Mouse (Mus musculus) stomach, embryonic 14.5 days (tissue): Measurements from ENCODE around the gene 4930407I10Rik. TPM values are rescaled to one million over a fixed set of nuclear protein-coding genes. Genes with fewer than 3 reads are reported as not detected.

Source experiments
- ATAC-seq: fragments of 200-750 bp; cut with Nextera tagmentation; 2 replicates; pipeline ENCODE4 v1.8.0; 2017; ENCODE audit warnings: low read depth, moderate TSS enrichment; ENCODE audit not compliant: insufficient number of reproducible peaks, insufficient read depth, low FRiP score
- H3K27ac ChIP-seq: fragments of 300-500 bp; sonication (generic); 2 replicates; pipeline ENCODE4 v1.5.1; 2014; ENCODE audit warnings: mild to moderate bottlenecking, low read length, moderate library complexity, mixed read lengths
- H3K27me3 ChIP-seq: fragments of 300-500 bp; sonication (generic); 2 replicates; pipeline ENCODE4 v1.6.1; 2014; ENCODE audit warnings: low read length, control low read depth, mixed read lengths; ENCODE audit not compliant: control insufficient read depth, insufficient read depth
- H3K36me3 ChIP-seq: fragments of 300-500 bp; sonication (generic); 2 replicates; pipeline ENCODE4 v1.6.1; 2014; ENCODE audit warnings: mild to moderate bottlenecking, control low read depth, low read length, moderate library complexity, mixed read lengths; ENCODE audit not compliant: control insufficient read depth, insufficient read depth
- H3K4me1 ChIP-seq: fragments of 300-500 bp; sonication (generic); 2 replicates; pipeline ENCODE4 v1.6.1; 2014; ENCODE audit warnings: low read length, control low read depth, mixed read lengths; ENCODE audit not compliant: control insufficient read depth, insufficient read depth
- H3K4me2 ChIP-seq: fragments of 300-500 bp; sonication (generic); replicated peaks from 2 replicates; pipeline ENCODE4 v1.6.1; 2014; ENCODE audit warnings: low read depth, low read length, control low read depth
- H3K4me3 ChIP-seq: fragments of 300-500 bp; sonication (generic); 2 replicates; pipeline ENCODE4 v1.5.1; 2014; ENCODE audit warnings: low read depth, low read length, control low read depth
- H3K9ac ChIP-seq: fragments of 300-500 bp; sonication (generic); replicated peaks from 2 replicates; pipeline ENCODE4 v1.6.1; 2014; ENCODE audit warnings: low read depth, mild to moderate bottlenecking, control low read depth, low read length, moderate library complexity, mixed read lengths
- H3K9me3 ChIP-seq: fragments of 300-500 bp; sonication (generic); 2 replicates; pipeline ENCODE4 v1.6.1; 2016; ENCODE audit warnings: low read depth, low read length, control low read depth; ENCODE audit not compliant: control insufficient read depth
- WGBS: fragments of 180-500 bp; shearing (Covaris S2); extraction: QIAGEN DNeasy Blood & Tissue Kit; methylation state at CpG from one replicate; pipeline ENCODE4 v1.1.7; 2014; 5-methylcytosine and 5-hydroxymethylcytosine counted together
- polyA plus RNA-seq: library from polyadenylated mRNA; unstranded; fragments of >200 nt; fragmentation: Nextera tagmentation; extraction: Ambion mirVana; gene quantifications from 2 replicates; pipeline ENCODE4 v1.2.1, GENCODE M21; 2014

The 4930407I10Rik gene
- polyA plus RNA-seq, 1 experiment from 2014 or later, result not detected

DNA sequence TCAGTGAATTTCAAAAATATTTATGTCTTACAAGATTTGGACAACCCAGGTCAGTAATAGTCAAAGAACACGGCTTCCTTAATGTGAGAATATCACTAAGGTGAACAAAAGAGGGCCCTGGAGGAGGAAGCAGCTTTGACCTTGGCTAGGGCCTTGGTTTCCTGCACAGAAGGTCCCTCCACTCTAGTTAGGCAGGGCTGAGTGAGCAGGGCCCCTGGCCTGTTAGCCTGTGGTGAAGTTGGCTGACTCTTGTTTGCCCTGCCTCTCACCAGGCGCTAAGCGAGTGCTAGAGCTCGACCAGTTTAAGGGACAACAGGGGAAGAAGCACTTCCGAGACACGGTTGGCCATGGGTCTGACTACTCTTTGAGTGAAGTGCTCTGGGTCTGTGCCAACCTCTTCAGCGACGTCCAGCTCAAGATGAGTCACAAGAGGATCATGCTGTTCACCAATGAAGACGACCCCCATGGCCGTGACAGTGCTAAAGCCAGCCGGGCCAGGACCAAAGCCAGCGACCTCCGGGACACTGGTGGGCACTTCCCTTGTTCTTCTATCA, 36.3 kb upstream of the 4930407I10Rik start:
- Histone ChIP-seq H3K4me1 (no peaks in the 10 kb centered on the region), H3K27ac (no peak overlapping the region), H3K27me3 (no peaks in the 10 kb centered on the region), H3K9ac (no peak overlapping the region), H3K9me3 (no peaks in the 10 kb centered on the region), H3K36me3 (peaks cover 57% of the 10 kb centered on the region), H3K4me3 (no peak overlapping the region), H3K4me2 (no peak overlapping the region)
- ATAC-seq, result no peak
- WGBS, result 89% methylated on average over 13 of the region's 13 CpGs

DNA sequence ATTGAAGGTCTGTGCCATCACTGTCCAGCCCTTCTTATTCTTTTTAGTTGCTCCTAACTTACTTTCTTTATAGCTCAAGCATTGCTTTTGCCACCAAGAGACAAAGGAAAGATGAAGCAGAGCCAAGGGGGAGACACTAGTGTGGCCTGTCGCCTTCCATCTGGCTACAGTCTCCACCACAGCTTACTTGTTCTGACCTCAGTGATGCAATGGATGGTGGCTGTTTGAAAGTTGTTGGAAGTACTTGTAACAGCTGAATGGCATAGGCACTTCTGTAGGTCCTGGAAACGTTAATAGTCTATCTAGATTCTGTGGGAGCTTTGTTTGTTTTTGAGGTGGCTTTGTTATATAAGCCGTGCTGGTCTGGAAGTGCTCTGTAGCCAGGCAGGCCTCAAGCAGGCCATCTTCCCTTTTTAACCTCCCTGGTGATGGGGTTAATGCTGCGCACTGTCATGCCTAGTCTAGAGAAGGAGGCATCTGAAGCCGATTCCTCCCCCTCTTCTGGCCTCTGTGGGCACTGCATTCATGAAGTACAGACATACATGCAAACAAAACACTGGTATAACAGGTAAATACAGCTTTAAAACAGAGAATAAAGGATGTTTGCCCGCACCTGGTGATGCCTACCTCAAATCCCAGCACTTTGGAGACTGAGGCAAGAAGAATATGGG, 34.9 kb upstream of the 4930407I10Rik start:
- Histone ChIP-seq H3K36me3 (peaks cover 61% of the 10 kb centered on the region), H3K27ac (no peak overlapping the region), H3K9ac (no peak overlapping the region), H3K27me3 (no peaks in the 10 kb centered on the region), H3K4me2 (no peak overlapping the region), H3K4me3 (no peak overlapping the region), H3K4me1 (no peaks in the 10 kb centered on the region), H3K9me3 (no peaks in the 10 kb centered on the region)
- ATAC-seq, result no peak
- 85% methylated on average over 6 of the region's 6 CpGs for WGBS

DNA sequence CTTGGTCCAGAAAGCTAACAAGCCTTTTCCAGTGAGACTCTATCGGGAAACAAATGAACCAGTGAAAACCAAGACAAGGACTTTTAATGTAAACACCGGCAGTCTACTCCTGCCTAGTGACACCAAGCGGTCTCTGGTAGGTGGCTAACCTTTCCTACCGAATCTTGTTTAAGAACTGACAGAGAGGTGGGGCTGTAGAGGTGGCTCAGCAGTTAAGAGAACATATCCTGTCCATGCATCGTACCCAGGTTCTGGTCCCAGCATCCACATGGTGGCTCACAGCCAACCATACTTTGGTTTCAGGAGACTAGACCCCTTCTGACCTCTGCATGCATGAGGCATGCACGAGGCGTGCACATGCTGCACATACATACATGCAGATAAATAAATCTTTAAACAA, 31.7 kb upstream of the 4930407I10Rik start:
- H3K4me3 ChIP-seq, result no peak overlapping the region
- ATAC-seq, result no peak

DNA sequence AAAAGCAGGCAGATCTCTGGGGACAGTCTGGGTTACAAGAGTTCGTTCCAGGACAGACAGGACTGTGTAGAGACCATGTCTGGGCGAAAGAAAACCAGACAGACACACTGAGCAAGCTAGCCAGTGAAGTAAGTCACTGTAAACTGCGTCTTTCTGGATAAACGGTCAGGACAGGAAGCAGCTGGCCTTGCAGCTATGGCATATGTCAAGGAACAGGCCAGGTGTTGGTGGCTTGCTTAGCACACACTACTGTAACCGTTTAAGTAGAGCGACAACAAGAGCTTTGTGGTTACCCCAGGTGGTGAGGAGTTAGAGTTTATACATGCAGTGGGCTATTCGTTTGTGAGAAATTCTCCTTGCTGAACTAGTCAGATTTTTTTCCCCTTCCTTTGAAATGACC, 31.2 kb upstream of the 4930407I10Rik start:
- Histone ChIP-seq H3K27ac (no peak overlapping the region), H3K9me3 (no peaks in the 10 kb centered on the region), H3K4me1 (no peaks in the 10 kb centered on the region), H3K27me3 (no peaks in the 10 kb centered on the region), H3K4me3 (no peak overlapping the region), H3K36me3 (peaks cover 72% of the 10 kb centered on the region), H3K9ac (no peak overlapping the region), H3K4me2 (no peak overlapping the region)
- no peak for ATAC-seq
- WGBS, result 81% methylated on average over 7 of the region's 7 CpGs

More for the DNA sequence above, 31.7 kb upstream of the 4930407I10Rik start:
- WGBS, result 87% methylated on average over 7 of the region's 7 CpGs
- peaks cover 72% of the 10 kb centered on the region for H3K36me3 ChIP-seq
- H3K4me1 ChIP-seq, result no peaks in the 10 kb centered on the region
- no peak overlapping the region for H3K9ac ChIP-seq
- H3K9me3 ChIP-seq, result no peaks in the 10 kb centered on the region
- H3K4me2 ChIP-seq, result no peak overlapping the region
- no peaks in the 10 kb centered on the region for H3K27me3 ChIP-seq
- no peak overlapping the region for H3K27ac ChIP-seq

DNA sequence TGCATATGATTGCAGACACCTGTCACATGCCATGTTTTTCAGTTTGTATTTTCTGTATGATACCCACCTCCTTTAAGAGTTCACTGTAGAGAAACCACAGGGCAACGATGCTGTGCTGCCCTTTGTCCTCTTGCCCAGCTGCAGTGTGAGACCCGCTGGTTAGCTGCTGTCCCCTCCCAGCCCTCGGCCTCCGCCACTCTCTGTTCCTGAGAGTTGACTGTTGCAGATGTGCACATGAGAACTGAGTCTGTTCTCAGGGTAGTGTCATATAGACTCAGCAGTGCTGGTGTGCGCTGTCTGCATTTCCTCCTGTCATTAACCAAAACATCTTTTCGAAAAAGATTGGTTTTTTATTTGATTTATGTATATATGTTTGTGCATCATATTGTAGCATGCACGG, 26.6 kb upstream of the 4930407I10Rik start:
- H3K36me3 ChIP-seq, result peaks cover 52% of the 10 kb centered on the region
- no peaks in the 10 kb centered on the region for H3K27me3 ChIP-seq
- H3K9me3 ChIP-seq, result no peaks in the 10 kb centered on the region
- no peak for ATAC-seq
- H3K4me2 ChIP-seq, result no peak overlapping the region
- no peak overlapping the region for H3K4me3 ChIP-seq
- H3K4me1 ChIP-seq, result no peaks in the 10 kb centered on the region
- 92% methylated on average over 7 of the region's 7 CpGs for WGBS
- no peak overlapping the region for H3K27ac ChIP-seq
- no peak overlapping the region for H3K9ac ChIP-seq

DNA sequence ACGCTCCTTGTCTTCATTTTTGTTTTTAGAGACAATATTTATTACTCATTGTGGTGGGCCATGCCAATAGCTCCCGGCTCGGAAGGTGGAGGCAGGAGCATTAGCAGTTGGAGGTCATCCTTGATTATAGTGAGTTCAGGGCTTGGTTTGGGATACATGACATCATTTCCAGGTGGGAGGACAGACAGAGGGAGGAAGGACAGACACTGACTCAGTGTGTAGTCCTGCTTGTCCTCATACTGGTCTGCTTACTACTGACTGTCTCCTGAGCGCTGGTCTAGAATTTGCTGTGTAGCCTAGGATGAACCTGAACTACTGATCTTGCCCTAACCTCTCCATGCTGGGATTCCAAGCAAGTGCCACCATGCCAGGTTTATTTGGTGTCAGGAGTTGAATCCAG, 25.2 kb upstream of the 4930407I10Rik start, which contains the start of gene Desi1:
TSS of gene Desi1 (minus strand) at position 101 of the 400 bp plus-strand sequence.
- H3K27me3 ChIP-seq, result no peaks in the 10 kb centered on the region
- H3K36me3 ChIP-seq, result peaks cover 48% of the 10 kb centered on the region
- no peaks in the 10 kb centered on the region for H3K4me1 ChIP-seq
- H3K27ac ChIP-seq, result no peak within 1 kb of the TSS
- ATAC-seq, result no peak
- H3K4me3 ChIP-seq, result no peak within 1 kb of the TSS
- H3K9me3 ChIP-seq, result no peaks in the 10 kb centered on the region
- WGBS, result 85% methylated on average over 4 of the region's 4 CpGs
- no peak within 1 kb of the TSS for H3K4me2 ChIP-seq
- no peak within 1 kb of the TSS for H3K9ac ChIP-seq

DNA sequence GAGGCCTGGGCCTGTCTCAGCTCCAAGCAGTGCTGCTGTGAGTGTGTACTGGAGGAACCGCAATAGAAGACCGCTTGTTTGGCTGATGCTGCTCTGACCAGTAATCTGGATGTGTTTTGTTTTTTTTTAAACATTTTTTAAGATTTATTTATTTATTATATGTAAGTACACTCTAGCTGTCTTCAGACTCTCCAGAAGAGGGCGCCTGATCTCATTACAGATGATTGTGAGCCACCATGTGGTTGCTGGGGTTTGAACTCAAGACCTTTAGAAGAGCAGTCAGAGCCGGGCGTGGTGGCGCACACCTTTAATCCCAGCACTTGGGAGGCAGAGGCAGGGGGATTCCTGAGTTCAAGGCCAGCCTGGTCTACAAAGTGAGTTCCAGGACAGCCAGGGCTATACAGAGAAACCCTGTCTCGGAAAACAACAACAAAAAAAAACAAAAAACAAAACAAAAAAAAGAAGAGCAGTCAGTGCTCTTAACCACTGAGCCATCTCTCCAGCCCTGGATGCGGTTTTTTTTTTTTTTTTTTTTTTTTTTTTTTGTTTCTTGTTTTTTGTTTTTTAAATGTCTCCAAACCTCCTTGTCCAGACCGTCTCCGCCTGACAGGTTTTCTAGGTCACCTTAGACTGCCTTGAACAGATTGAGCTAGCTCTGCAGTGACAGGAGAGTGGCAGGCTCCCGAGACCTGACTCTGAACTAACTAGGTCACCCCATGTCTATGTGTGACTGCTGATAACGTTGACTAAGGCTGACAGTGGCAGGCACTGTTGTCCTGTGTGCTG, 22.9 kb upstream of the 4930407I10Rik start:
- no peak overlapping the region for H3K9ac ChIP-seq
- no peaks in the 10 kb centered on the region for H3K4me1 ChIP-seq
- no peak overlapping the region for H3K4me2 ChIP-seq
- 83% methylated on average over 12 of the region's 12 CpGs for WGBS
- no peak overlapping the region for H3K4me3 ChIP-seq
- peaks cover 49% of the 10 kb centered on the region for H3K36me3 ChIP-seq
- no peaks in the 10 kb centered on the region for H3K27me3 ChIP-seq
- H3K27ac ChIP-seq, result no peak overlapping the region
- H3K9me3 ChIP-seq, result no peaks in the 10 kb centered on the region
- no peak for ATAC-seq

DNA sequence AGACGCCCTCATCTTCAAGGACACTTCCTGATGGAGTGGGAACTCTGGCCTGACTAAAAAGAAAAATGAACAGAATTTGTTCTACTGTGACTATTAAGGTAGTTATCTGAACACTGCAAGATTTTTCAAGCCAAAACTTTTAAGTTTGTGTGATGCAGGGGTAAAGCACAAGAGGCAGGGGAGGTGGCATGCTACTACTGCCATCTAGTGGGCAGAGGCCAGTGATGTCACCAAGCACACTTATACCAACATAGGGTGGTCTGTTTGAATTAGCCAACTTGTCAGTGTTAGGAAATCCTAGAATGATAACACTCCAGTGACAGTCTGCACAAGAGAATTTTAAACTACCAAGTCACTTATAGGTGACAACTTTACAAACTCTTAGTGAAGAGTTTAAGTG, 18.3 kb upstream of the 4930407I10Rik start:
- Histone ChIP-seq H3K4me1 (peaks cover 1% of the 10 kb centered on the region; the same call in 1 of the 2 replicates), H3K36me3 (peaks cover 39% of the 10 kb centered on the region), H3K9me3 (no peaks in the 10 kb centered on the region), H3K4me2 (no peak overlapping the region), H3K4me3 (no peak overlapping the region), H3K27ac (no peak overlapping the region), H3K27me3 (no peaks in the 10 kb centered on the region), H3K9ac (no peak overlapping the region)
- ATAC-seq, result no peak
- 100% methylated on average over 1 of the region's 1 CpGs for WGBS
